Mouse (Mus musculus) fibroblast of lung, adult 2 months (primary cell): ENCODE measurements around the gene Zc3hav1l.
A peak's percentile ranks its signal among the peaks of the same experiment; 100 is the strongest.

Experiments used
- DNase-seq: peaks from one replicate; pipeline ENCODE4 v3.0.0-alpha.2; 2011; ENCODE audit warnings: low read depth

Gene Zc3hav1l

DNA sequence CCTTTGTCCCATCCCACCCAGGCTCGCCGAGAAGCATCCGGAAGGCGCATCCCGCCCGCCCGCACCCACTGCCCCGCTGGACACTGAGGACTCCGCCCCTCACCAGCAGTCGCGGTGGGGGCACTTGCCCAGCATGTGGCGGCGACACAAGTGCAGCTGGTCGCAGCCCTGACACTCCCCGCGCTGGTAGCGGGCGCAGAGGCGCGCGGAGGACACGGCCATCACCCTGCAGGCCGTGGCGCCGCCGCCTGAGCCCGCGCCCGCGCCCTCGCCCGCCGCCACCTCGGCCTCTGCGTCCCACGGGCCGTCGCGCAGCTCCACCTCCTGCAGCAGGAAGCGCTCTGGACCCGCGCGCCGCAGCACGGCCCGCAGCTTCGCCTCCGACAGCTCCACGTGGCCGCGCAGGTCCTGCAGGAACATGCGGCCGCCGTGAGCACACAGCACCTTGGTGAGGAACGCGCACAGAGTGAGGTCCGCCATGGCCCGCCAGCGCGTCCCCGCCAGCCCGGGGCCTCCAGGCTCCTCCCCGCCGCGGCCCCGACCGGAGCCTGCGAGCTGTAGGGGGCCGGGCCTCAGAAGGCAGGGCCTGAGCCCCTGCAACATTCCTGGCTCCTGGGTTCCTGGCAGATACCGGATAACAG is at the start of gene Zc3hav1l:
TSS of gene Zc3hav1l (minus strand) at position 499 of the 641 bp plus-strand sequence.
- peak; percentile 25 for DNase-seq

DNA sequence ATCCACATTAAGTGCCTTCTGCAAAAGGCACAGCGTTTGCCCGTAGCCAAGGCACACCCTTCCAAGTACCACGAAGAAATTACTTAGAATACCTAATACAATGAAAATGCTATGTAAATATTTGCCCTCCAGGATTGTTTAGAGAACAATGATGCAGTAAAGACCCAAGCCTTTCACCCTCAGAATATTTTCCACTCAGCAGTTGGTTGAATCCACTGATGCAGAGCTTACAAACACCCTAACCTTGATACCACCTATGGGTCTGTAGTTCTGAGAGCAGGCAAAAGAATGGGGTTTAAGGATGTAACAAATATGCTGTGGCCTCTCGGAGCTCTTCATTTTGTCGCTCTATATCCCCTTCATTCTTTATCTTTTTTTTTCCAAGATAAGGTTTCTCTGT is 48.8 kb upstream of the Zc3hav1l start:
- no peak for DNase-seq

GRCm38 (mm10) chr6:38345796-38346195 is 46.7 kb upstream of the Zc3hav1l start:
- no peak for DNase-seq

DNA sequence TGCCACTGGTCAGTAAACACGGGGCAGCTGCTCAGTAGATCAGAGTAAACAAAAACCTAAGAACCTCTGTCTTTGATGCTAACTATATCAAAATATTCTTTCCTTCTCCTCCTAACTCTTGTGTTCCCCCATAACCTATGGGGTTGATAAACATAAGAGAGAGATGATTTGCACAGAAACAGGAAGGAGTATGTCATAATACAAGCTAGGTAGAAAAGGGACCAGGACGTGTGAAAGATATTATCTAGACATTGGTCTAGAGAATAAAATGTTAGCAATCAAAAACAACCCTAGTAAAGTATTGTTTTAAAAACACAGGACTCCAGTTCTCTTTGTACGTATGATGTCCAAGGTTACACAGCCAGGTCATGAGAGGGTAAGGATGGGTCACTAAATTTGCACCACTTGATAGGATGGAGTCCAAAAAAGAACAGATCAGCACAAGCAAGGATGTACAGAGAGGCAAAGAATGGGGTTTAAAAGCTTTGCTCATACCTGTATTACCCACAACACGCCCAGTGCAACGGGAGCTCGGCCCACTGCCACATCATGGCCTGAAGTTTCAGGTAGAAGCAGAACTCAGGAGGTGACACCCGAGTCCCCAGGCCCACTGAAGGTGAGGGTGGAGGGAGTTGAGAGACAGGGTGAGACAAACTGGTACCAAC is 45.1 kb upstream of the Zc3hav1l start:
- no peak for DNase-seq

GRCm38 (mm10) chr6:38343581-38343980 is 44.5 kb upstream of the Zc3hav1l start:
- no peak for DNase-seq

GRCm38 (mm10) chr6:38342666-38342992 is 43.6 kb upstream of the Zc3hav1l start:
- no peak for DNase-seq

DNA sequence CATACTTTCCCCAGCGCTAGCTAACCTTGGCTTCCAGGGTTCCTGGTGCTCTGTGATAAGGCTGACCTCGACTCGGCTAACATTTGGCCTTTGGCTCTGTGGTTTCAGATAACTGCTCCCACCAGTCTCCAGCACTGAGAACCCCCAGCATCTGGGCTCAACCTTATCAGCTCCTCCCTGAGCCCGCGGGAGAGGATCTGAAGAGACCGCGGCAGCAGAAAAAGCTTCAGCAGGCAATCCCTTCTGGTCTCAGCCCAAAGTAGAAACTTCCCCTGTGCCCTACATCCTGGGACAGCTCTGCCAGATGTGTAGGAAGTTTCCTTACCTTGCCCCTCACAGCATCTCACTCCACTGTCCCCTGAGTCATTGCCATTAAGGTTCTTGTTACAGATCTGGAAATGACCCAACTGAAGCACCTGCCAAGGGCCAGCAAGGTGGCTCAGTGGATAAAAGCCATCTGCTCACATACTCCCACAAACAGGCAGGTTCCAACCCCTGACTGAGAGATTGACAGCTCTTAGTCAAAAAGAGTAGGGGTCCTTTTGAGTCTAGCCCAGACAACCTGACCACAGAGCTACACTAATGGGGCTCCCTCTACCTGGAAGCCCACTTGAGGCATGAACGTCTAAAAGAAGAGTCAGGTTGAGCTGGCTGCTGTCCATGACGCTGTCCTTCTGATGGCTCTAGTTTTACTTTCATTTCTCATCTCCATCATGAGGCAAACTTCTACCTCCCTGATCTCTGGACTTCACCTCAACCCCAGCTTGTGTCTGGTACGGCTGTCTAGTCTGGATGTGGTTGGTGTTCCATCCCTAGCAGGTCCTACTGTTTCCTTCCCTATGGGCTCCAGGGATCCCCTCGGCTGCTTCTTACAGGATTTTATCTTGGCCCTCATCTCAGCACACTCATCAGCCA is 42.9 kb upstream of the Zc3hav1l start:
- DNase-seq: no peak

DNA sequence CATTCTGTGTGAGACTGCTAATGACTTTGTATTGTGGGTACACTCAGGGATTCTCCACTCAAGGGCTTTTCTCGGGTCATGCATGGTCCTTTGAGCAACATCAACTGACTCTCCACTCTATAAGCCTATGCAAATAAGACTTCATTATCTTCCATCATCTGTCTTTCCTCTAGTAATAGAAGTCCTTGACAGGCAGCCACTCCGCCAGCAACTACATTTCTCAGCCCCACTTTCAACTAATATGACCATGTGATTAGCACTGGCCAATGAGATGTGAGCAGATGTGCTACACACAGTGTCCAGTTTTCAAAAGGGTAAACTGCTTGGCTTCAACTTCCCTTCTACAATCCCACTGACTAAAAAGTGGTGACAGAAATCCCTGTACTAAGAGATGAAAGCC is 40.0 kb upstream of the Zc3hav1l start:
- no peak for DNase-seq

- peak; percentile 41 for DNase-seq
These were observed 38.9 kb upstream of the Zc3hav1l start for GRCm38 (mm10) chr6:38337951-38338350.

- no peak for DNase-seq
These were observed 38.2 kb upstream of the Zc3hav1l start for GRCm38 (mm10) chr6:38337166-38337705.

- no peak for DNase-seq
These were observed 36.2 kb upstream of the Zc3hav1l start for GRCm38 (mm10) chr6:38335264-38335663.

DNA sequence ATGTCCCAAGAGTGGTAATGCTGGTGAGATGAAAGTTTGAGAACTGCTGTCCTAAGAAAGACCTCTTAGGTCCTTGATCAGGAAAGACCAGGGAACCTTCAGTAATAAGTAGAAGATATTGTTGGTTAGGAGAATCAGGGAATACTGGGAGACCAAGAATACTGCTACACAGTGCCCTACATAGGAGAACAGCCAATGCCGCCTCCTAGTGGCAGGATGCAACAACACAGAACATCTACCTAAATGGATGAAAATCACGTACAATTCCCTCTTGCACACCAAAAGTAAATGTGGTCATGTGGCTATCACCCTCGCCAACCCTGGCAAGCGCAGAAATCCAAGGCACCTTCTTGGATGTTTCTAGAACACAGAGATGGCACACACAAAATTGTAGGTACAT is 27.5 kb upstream of the Zc3hav1l start:
- peak; percentile 25 for DNase-seq

DNA sequence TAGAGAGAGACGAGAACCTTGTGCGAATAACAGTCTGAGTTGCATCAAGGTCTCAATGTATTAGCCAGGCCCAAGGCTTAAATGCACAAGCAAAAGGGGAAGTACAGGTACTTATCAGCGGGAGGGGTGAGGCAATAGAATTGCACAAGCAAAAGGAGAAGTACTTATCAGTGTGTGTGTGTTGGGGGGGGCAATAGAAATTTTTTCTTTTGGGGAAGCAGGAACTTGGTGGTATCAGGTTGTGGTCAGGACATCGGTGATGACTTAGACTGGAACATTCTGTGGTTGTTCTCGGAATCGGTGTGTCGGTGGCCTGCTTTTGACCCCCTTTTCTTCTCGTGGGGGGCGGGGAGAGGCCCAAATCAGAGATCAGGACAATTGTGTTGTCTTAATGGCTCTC is 21.6 kb upstream of the Zc3hav1l start:
- DNase-seq: no peak

GRCm38 (mm10) chr6:38316050-38316449 is 17.0 kb upstream of the Zc3hav1l start:
- no peak for DNase-seq

- DNase-seq: no peak
These were observed 10.7 kb upstream of the Zc3hav1l start for GRCm38 (mm10) chr6:38309741-38310140.

- no peak for DNase-seq
These were observed 5.9 kb upstream of the Zc3hav1l start for GRCm38 (mm10) chr6:38304981-38305380.

GRCm38 (mm10) chr6:38298246-38298635 is 818 bp downstream of the Zc3hav1l start:
- DNase-seq: no peak

DNA sequence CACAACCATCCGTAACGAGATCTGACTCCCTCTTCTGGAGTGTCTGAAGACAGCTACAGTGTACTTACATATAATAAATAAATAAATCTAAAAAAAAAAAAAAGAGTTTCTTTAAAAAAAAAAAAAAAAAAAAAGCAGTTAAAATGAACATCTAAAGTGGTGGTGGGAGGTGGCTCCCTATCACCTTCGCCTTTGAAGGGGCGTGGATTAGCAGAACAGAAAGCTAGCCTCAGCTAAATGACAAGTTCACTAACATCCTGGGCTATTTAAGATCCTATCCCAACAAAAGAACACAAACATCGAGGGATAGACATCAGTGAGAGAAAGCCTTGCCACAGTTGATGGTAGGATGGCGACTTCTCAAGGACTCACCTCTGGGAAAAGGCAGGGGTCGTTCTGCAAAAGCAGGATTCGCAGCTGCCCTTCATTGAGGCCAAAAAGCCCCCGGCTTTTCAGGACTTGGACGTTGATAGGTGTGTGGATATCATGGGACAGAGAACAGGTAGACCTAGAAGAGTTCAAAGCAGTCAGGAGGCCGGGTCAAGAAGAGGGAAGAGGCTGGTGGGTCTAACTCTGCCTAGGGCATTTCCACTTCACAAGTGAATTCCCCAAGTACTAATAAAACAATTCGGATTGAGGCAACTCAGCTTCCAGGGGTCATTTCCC is 1.3 kb downstream of the Zc3hav1l start:
- no peak for DNase-seq

DNA sequence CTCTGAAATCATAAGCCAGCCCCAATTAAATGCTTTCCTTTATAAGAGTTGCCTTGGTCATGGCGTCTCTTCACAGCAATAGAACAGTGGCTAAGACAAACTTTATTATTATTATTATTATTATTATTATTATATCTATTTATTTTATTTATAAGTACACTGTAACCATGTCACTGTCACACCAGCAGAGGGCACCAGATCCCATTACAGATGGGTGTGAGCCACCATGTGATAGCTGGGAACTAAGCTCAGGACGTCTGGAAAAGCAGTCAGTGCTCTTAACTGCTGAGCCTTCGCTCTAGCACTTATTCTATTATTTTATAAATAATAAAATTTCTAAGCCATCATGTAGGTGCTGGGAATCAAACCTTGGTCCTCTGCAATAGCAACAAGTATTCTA is 5.4 kb downstream of the Zc3hav1l start:
- no peak for DNase-seq

DNA sequence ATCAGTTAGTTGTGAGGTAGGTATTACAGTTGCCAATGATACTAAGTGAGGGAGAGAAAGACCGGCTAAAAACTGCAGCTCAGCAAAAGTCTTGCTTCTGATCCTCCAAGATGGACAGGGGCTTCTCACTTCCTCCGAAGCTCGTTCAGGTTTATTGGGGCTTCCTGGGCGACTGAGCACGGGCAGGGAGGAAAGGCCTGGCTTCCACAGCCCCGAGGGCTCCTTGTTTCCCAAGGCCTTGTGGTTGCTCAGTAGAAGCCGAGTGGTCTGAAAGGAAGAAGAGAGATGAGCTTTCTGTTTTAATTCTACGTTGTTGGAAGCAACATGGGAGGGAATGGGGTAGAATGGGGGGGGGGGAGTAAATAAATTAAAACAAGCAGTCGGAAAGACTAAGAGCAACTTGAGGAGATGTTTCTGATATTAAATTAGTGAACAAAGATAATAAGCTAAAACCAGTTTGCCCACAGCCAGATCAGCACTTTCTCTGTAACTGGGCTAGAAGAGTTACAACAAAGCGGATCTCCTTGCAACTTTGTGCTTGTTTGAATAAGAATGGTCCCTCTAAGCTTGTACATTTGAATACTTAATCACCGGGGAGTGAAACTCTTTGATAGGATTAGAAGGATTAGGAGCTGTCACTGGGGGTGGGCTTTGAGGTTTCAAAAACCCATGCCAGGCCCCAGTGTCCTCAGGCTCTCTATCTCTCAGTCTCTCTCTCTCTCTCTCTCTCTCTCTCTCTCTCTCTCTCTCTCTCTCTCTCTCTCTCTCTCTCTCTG is 6.0 kb downstream of the Zc3hav1l start:
- DNase-seq: no peak

DNA sequence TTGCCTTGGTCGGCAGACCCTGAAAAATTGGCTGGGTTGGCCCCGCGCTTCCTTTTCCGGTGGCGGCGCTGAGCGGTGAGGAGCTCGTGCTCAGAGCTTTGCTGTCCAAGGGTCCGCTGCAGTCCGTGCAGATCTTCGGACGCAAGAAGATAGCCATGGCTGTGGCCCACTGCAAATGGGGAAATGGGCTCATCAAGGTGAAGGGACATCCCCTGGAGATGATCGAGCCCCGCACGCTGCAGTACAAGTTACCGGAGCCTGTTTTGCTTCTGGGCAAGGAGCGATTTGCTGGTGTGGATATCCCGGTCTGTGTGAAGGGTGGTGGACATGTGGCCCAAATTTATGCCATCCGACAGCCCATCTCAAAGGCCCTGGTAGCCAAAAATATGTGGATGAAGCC is 14.6 kb downstream of the Zc3hav1l start:
- DNase-seq: no peak
